Mouse (Mus musculus): ENCODE results near the gene Olfr811.

Olfr811 gene

DNA sequence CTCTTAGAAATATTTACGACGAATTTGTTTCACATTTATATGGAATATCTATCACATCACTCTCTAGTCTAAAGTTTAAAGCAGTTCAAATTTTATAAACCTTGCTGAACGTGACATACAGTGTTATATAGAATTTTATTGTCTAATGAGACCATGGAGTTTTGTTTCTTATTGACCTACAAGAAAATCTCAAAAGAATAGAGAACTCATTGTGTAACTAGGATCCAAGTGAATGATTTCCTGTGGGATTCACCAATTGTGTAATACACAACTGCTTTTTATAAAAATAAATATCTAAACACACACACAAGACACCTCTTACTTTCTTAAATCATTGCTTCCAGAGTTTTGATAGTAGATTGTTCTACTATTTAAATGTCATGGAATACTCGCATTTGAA lies at the start of gene Olfr811:
Gene Olfr811, minus strand, starts transcription at position 101 of the 400 bp plus-strand sequence.
- in situ Hi-C loops (cut with MboI; ENCODE audit: unreplicated experiment in 2 of 2) = no loop called here

DNA sequence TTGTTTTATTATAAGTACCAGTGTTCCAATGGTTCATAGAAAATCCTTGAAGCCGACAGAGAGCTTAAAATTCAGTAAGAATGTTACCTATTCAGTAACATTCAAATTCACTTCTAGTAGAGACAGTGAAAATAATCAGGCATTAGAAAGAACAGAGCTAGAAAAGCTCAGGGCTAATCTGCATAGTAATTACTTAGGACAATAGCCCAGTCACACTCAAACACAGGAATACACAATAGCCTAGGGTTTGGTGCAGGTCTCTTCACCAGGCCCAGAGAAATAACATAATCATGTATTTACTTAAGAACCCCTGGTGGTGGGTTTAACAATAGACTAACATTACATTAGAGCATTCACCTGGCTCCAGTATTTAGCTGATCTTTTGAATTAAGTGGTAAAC lies 43.1 kb upstream of the Olfr811 start:
- in situ Hi-C loops (cut with MboI; ENCODE audit: unreplicated experiment in 2 of 2) = no loop called here

DNA sequence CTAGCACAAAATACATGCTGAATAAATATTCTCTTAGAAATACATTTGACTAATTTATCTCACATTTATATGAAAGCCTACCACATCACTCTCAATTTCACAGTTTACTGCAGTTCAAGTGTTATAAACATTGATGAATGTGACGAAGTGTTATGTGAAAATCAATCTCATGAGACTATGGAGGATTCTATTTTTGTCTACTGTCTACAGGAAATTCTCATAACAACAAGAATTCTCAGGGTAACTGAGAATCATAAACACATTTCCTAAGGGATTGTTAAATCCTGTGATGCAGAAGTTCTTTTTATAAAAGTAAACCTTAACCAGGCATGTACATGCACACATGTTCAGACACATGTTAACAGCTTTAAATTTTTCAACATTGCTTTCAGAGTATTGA lies 41.8 kb upstream of the Olfr811 start, which contains the start of gene Olfr812:
Gene Olfr812, minus strand, starts transcription at position 101 of the 400 bp plus-strand sequence.
- in situ Hi-C loops (cut with MboI; ENCODE audit: unreplicated experiment in 2 of 2) = no loop called here

DNA sequence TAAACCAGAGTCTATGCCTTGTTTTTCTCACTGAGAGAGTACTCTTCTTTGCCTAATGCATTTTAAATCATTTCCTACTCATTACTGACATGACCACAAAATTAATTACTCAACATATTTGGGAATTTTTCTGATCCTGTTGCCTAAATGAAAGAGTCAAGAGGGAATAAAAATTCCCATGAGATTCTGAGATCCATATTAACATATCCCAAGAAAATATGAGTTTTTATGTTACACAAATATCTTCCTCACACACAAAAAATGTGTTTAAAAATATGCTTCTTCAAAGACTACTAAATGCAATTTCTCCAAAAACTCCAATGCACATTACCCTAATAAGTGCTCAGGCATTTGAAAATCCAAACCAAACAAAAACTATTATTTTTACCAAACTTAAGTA lies 9.4 kb downstream of the Olfr811 start, which contains the start of gene Olfr810:
Gene Olfr810, minus strand, starts transcription at position 101 of the 400 bp plus-strand sequence.
- in situ Hi-C loops (cut with MboI; ENCODE audit: unreplicated experiment in 2 of 2) = no loop called here

DNA sequence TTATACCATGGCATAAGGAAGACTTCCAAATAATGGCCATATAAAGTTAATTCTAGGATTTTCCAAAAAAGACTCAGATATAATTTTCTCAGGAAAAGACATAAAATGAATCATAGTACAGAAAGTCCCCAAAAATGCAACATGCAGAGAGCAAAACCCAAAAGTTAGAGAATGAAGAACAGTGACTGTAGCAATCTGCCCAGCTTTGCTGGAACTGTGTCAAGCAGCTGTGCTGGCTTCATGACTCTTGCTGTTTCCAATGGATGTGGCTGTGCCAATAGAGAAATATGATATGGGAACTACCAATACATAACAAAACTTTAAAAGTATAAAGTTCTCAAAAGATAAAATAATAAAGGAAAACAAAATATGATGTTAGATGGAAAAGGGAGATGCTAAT lies 26.1 kb downstream of the Olfr811 start:
- in situ Hi-C loops (cut with MboI; ENCODE audit: unreplicated experiment in 2 of 2) = no loop called here

DNA sequence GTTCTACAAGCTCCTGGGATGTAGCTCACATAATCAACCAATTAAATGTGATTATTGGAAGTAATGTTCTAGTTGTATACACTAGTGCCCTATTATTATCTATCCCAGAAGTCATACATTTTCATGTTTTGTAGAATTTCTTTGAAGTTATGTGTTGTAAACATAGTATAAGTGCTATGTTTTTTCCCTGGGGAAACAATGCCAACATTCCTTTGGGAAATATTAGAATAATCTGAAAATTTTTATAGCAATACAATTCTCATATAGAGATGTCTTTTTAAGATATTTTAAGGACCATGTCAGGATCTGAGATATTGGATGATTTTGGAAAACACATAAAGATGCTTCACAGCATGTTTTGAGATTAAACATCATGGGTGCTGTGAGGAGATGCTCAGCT lies 29.9 kb downstream of the Olfr811 start, which contains the start of gene Olfr809:
Gene Olfr809, plus strand, starts transcription at position 301 of the 400 bp plus-strand sequence.
- in situ Hi-C loops (cut with MboI; ENCODE audit: unreplicated experiment in 2 of 2) = no loop called here

DNA sequence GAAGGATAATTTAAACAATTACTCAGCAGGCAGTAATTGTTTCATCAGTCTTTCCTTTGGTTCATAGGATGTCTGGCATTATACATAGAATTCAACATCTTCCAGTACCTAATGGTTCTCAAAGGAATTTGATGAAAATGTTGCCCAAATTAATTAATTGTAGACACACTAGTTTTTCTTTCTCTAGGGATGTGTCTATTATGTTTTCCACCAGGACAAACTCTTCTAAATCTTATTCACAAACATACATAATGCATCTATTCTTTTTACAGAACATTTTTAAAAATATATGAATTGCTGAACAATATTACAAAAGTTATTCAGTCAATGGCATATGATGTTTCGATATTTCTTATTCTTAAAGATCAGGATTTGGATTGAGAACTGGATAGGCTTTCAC lies 39.0 kb downstream of the Olfr811 start, which contains the start of gene Olfr808:
Gene Olfr808, plus strand, starts transcription at position 301 of the 400 bp plus-strand sequence.
- in situ Hi-C loops (cut with MboI; ENCODE audit: unreplicated experiment in 2 of 2) = no loop called here

DNA sequence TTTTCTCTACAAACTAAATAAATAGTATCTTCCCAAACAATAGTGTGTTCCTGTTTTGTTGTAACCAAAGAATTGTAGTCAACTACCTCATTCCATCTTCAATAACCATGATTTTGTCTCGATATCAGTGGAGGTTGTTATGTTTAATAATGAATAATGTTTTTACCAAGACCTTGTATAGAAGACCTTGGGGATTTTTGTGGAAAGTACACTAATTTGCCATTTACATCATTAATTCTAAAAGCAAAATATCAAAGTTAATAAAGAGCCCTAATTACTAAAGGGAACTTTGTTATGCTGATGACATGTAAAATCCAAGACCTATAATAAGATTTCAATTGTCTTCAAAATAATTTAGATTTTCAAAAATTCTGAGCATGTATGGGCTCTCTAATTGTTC lies 46.5 kb downstream of the Olfr811 start, which contains the start of gene Olfr807:
Gene Olfr807, minus strand, starts transcription at position 101 of the 400 bp plus-strand sequence.
- in situ Hi-C loops (cut with MboI; ENCODE audit: unreplicated experiment in 2 of 2) = no loop called here

All from v-Abl transformed pro-B cells (cell line).